Mouse (Mus musculus): ENCODE measurements around the gene Zfp697.
A peak's percentile ranks its signal among the peaks of the same experiment; 100 is the strongest.

The Zfp697 gene

DNA sequence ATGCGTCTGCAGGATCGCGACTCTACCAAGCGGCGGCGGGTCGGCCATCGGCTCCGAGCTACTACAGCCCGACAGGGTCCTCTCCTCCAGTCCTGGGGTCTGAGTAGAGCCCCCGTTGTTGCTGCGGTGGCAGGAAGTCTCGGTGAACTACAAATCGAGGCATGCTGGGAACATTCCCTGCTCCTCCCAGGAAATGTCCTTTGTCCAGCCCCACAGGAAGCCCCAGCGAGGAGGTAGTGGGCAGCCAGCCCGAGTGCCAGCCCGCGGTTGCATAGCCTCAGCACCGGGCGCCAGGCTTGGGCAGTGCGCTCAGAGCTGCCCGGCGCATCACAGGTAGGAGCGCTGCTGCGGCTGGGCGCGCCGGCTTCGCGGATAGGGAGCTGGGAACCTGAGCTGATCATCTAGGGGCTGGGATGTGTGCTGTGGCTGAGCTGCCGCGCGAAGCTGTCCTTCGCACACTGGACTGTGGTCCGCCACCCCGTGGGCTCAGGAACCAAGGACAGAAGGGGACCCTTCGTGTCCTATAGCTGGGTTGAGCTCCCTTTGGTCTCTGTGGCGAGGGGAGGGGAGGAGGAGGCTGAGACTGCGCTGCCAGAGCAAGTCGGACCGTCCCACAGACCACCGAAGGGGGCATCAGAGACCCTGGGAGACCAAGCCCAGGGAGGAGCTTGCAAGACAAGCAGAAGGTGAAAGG is at the start of gene Zfp697:
TSS of gene Zfp697 (plus strand) at position 216 of the 694 bp plus-strand sequence.
- DNase-seq (ENCODE audit: low spot score in 2 of 2) = peak; percentile 59 to 80

DNA sequence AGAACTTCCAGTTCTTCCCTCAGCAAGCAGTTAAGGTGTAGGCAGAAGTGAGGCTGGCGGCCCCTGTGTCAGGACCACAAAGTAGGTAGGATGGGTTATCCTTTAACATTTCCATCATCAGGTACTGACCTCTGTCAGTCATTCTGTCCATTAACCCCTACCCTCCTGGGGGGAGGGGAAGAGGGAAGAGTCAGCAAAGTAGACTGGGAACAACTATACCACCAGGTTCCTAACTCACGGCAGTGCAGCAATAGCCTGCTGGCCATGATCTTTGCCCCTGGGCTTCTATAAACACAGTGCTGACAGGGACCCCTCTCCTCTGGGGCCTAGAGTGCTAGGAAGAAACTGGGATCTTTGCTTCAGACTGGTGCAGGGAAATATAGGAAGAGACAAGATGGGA is 48.3 kb upstream of the Zfp697 start:
- no peak for DNase-seq (ENCODE audit: low spot score in 2 of 2)

DNA sequence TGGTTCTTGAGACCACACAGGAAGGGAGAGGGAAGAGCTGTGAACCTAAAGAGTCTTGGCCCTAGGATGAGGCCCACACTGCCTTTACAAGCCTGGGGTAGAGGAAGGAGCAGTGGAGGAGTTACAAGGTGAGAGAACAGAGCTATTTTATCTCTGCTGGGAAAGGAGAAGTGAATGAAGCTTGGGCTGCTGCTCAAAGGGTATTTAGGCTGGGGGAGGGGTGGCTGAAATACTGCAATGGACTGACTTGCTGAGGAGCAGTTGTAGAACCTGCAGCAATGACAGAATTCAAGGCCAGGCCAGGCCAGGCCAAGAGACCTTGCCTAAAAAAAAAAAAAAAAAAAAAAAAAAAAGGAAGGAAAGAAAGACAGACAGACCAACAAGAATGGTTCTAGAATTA is 46.9 kb upstream of the Zfp697 start:
- DNase-seq (ENCODE audit: low spot score in 2 of 2) = no peak

DNA sequence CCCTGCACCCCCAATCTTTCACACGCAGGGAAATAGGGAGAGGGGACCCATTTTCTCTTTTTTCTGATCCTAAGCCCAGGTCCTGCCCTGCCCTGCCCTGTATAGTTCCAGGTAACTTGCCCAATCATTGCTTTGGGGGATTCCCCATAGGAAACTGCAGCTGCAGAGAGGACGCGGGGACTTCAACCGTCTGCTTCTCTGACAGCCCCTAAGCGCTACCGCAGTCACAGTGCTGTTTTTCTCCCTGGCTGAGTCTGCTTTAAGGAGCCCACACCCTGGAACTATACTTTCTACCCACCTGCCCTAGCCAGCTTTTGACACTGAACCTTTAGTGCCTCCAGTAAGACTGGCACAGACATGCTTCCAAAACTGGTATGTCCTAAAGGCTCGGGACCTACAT is 46.4 kb upstream of the Zfp697 start:
- DNase-seq (ENCODE audit: low spot score in 2 of 2) = no peak

DNA sequence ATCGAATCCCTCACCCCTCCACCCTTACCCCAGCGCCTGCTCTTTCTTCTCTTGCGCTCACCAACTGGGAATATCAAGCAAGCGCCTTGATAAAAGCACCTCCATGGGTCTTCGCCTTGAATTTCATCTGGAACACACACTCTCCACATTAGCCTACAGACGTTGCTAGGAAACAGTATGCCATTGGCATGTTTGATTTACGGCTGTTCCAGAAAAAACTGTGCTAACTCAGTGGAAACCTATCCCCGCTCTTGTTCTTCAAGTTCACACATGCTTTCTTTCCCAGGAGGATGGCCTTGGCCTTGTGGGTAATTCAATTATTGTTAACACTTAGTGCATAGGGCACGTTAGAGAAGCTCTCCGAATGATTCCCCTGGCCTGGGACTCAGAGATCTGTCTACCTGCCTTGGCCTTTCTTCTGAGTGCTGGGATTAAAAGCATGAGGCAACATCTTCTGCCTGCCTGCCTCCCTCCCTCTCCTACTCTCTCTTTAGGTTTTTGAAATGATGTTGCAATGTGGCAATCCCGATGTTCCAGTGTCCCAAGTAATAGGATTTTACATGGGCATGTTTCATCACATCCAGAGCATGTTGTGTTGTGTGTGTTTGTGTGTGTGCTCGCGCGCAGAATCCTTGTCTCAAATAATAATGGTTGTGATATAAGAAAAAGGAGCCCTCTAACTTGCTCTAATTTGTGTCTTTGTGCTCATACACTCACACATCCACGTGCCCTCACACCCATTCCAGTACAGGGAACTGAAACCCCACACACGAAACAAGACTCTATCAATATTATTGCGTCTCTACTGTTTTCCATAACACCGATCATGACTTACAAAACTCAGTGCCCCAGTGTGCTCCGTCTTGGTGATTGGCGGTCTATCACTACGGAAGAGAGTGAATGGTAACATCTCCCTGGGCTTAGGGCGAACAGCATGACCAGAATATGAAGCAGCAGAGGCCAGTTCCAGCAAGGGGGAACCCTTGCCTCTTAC is 45.3 kb upstream of the Zfp697 start:
- no peak for DNase-seq (ENCODE audit: low spot score in 2 of 2)

DNA sequence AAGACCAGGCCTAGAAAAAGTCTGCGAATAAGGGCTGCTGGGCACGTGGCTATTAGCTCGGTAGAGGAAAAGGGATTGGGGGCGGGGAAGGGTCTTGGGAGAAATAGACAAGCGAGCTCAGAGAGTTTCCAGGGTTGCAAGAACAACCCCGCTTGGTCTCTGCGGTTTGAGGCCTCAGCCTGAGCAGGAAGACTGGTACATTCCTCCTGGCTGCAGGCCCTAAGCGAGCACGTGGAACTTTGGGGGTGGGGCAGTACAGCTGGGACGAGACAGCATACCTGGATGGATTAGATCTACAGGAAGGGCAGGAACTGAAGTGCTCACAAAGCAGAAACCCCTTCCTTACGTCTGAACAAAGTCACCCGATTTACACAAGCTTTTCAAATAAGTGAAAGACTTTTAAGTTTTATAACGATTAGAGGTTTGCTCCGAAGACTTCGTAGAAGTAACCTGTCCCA is 43.6 kb upstream of the Zfp697 start:
- peak; percentile 20 to 48 for DNase-seq (ENCODE audit: low spot score in 2 of 2)

DNA sequence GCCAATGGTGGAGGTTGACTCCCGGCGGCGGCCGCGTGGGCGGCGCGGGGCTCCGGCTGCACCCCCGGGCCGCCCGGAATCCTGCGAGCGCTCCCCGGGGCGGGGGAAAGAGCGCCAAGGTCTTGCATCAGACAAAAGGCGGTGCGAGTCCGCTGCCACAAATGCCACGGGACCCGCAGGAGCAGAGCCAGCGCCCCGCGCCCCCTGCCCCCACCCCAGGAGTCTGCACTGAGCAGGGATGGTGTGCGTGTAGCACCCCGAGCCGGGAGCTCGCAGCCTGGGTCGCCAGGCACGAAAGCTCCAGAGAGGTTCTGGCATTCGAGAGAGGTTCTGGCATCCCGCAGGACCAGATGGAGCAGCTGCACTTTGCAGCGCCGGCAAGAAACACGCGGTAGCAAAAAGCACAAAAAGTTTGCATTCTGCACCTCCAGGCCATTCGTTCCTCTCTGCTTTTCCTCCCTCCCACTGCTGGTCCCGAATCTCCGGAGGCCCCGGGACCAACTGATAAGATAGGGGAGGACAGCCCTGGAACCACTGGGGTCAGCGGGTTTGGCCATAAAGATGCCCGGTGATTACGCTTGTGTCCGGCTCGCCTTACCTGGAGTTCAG is 43.1 kb upstream of the Zfp697 start:
- peak; percentile 31 to 34 for DNase-seq (ENCODE audit: low spot score in 2 of 2)

DNA sequence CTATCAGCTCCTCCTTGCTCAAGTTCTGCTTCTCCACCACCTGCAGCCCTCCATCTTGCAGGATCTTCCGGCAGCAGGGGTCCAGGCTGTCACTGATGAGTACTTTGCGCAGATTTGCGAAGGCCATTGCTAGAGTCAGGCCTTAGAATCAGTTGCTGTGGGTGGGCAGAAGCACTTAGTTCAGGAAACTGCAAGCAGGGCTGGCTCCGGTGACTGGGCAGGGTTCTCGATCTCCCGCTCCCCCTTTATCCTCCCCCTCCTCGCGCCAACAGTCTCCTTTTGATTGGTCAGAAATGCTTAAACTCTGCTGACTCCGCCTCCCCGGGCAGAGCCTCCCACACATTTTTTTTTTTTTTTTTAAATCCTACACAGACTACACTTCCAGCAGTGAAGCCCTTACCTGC is 42.6 kb upstream of the Zfp697 start, which contains the start of gene Phgdh:
TSS of gene Phgdh (minus strand) at position 285 of the 404 bp plus-strand sequence.
- DNase-seq (ENCODE audit: low spot score in 2 of 2) = peak; percentile 38 to 57

DNA sequence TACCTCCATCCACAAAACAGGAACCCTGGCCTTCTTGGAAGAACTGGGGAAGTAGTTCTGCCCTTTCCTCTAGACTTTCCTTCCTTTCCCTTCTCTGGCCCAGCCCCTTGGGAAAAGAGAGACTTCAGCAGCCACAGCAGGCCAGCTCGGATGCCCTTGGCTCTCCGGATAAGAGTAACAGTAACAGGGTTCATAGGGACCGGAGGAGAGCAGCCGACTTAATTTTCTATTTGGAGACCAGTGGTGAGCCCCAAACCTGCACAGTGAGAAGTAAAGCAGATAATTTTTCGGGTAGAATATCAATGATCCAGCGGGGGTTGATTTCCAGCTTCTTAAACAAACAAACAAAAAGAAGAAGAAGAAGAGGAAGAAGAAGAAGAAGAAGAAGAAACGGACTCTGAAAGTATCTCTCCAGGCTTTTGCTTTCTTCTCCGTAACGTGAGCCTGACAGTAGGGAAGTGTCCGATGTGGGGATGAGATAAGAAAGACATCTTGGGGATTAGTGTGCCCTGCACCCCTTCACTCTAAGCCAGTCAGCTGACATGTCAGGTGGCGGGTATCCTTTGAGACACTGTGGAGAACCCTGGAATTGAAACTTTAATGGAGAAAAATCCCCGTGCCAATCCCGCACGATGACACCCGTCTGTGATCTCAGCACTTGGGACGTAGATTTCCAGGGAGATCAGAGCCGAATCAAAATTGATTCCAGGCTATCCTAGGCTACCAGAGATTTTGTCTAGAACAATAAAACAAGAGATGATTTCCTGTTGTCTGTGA is 41.3 kb upstream of the Zfp697 start:
- no peak for DNase-seq (ENCODE audit: low spot score in 2 of 2)

DNA sequence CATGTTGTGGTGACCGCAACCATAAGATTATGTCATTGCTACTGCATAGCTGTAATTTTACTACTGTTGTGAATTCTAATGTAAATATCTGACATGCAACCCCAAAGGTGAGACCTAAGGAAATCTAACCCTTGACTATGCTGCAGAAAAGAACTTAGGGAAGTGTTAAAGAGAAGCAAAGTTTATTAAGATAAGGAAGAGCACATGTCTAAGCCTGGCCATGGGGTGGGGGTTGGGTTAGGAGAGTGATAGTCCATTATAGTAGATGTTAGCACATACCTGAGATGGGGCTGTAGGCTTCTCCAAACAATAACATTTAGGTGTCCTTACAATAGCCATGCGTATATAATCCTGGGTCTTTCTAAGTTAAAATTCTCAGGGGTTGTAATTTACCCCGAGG is 39.0 kb upstream of the Zfp697 start:
- no peak for DNase-seq (ENCODE audit: low spot score in 2 of 2)

DNA sequence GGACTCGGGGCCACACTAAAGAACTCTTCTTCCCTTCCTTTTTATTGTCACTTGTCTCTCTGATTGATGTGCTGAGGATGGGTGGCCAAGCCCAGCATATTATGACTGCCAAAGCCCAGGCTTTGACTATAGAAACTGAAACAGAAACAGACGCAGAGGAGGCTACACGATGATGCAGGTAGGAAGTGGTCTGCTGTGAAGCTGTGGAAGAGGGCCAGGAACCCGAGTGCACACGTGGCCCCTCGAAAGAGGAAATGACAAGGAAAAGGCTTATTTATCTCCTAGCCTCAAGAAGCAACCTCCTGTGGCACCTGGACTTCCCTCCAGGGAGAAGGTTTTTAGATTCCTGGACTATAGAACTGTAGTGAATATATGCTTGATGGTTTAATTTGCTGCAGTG is 34.2 kb upstream of the Zfp697 start:
- DNase-seq (ENCODE audit: low spot score in 2 of 2) = no peak

DNA sequence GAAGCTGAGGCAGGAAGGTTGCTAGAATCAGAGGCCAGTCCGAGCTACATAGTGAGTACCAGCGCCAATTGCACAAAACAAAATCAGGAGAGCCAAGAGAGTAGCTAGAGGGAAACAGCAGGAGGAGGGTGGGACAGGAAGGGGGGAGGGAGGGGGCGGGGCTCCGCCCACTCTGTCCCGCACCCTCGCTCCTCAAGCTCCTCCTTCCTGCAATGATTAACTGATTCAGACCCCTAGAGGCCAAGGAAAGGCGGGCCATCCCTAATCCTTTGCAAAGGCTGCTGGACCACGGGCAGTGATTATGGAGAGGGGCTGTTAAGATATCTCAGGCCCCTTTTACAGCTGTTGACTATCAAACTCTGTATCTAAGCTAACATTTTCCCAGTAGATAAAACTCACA is 33.6 kb upstream of the Zfp697 start:
- no peak for DNase-seq (ENCODE audit: low spot score in 2 of 2)

DNA sequence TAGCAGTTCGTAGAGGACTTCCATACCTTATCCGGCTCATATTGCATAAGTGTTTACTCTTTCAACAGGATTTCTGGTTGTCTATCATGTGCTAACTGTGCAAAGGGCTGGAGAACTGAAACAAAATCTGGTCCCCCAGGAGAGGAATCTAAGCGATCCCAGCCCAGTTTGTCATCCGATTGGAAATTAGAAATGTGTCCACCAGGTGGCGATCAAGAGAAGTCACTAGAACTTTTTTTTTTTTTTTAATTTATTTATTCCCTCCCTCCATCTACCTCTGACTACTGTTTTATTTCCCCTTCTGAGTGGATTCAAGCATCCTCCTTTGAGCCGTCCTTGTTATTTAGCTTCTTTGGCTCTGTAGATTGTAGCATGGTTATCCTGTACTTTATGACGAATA is 28.4 kb upstream of the Zfp697 start:
- DNase-seq (ENCODE audit: low spot score in 2 of 2) = peak in 1 of 2 experiments; percentile 60

DNA sequence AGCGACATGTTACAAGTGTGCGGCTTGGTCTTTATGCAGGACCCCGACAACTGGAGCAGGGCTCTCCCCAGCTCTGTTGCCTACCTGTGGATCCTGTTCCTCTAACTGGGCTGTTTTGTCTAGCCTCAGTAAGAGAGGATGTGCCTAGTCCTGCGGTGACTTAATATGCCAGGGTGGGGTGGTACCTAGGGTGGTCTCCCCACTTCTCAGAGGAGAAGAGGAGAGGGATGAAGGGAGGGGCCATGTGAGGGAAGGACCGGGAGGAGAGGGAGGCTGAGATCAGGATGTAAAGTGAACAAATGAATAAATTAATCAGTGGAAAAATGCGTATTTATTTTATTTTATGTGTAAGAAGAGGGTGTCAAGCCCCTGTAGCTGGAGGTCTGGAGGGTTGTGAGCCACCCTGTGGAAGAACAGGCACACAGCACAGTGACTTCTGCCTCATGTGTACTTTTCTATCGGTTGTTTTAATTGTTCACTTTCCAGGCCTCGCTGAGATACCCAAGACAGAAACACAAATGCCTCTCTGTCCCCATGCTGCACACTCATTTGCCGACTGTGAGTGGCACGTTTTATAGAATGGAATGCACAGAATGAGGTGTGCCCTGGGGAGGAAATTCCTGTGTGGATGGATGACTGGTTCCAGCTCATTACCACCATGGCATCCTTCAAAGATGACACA is 26.8 kb upstream of the Zfp697 start:
- no peak for DNase-seq (ENCODE audit: low spot score in 2 of 2)

DNA sequence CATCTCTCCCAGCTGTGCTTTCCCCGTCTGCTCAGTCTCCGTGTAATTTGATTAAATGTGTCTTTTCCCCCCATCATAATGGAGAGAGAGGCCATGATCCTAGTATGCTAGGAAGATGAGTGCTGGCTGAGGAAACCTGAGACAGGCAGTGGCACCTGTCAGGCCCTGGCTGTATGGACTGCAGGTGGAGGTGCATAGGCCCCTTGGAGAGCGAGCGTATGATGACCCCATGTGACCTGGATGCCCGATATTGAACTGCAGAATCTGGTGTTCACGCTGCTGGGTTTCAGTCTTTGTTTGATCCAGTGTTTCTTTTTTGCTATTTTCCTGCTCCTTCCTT is 26.3 kb upstream of the Zfp697 start:
- no peak for DNase-seq (ENCODE audit: low spot score in 2 of 2)

DNA sequence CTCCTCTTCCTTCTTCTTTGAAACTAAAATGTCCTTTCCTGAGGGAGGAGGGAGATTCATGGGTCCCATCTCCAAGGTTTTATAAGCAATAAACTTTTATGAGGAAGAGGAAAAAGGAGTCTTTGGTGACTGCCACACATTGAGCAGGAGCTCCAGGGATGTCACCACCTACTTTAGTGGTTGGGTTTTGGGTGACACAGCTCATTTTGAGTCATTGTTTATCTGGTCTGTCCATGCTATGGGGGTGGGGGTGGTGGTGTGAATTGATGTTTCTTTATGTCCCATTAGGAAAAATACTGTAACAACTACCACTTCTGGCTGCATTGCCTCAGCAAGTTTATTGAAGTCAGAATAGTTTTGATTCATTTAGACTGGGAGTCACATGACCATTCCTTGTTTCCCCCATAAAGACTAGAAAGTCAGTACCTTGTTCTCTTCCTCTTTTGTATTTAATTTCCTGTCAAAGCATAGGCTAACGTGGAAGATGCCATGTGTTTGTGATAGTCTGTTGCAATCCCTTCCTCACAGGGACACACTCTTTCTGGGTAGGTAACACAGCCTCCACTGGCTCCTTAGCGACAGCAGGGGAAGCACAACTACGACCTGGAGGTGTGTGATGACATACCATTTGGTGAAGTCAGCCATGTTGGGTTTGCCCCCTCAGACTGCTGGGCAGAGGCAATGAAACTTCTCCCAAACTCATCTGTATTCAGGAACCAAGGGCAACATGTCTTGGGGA is 25.5 kb upstream of the Zfp697 start:
- no peak for DNase-seq (ENCODE audit: low spot score in 2 of 2)

DNA sequence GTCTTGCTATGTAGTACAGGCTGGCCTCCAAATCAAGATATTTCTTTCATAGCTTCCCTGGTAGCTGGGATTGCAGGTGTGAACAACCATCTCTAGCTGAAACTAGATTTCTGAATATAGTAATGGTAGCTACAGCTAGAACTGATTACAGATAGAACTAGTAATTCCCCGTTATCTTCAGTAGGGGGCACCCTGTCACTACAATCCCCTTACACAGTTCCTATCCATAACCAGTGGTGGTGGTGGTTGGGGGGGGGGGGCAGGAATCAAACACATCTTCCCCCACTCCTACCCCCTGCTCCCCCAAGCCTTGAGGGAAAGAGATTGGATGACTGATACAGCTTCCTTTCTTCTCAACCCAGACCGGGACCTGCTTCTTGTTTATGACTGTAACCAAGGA is 19.5 kb upstream of the Zfp697 start:
- DNase-seq (ENCODE audit: low spot score in 2 of 2) = no peak

DNA sequence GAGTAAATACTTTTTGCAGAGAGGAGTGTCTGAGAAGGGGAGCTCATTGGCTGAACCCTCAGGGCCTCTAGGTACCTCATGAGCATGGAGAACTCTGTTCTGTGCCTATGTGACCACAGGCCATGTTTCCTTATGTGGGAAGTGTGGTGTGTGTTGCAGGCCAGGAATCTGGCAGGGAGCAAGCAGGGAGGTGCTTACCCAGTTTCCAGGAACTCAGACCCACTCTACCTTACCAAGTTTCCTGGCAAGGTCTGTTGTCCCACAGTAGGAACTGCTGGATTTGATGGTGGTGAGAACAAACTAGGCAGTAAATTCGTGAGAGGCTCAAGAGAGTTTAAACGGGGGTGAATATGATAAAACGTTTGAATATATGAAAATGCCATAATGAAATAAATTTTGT is 16.2 kb upstream of the Zfp697 start:
- no peak for DNase-seq (ENCODE audit: low spot score in 2 of 2)

DNA sequence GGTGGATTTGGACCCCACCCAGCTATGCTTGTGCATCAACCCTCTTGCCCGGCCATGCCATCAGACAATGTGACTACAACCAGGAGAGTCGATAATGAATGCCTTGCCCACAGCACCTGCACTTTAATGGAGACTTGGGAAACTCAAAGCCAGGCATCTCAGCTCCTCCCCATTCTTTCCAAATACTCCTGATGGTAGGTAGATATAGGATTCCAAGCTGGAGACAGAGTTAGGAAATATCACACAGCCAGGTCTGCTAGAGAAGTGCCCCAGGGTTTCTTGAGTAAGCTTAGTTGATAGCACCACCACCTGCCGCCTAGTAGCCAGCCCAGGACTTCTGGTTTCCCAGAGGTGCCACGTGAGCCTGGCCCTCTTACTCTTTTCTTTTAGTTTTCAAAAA is 15.4 kb upstream of the Zfp697 start:
- DNase-seq (ENCODE audit: low spot score in 2 of 2) = no peak

DNA sequence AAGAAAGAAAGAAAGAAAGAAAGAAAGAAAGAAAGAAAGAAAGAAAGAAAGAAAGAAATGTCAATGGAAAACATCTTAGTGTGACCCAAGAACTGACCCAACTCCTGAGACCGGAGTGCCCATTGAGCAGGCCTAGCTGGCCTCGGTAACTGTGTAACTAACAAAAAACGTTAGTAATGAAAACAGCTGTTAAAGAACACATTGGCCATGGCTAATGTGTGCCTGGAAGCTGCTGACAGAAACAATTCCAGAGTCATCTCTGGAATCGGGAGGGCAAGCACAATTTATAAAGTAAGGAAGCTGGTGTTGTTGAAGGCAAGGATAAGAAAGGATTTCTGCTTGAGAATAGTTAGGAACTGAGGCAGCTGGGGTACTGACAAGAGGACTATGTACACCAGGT is 14.0 kb upstream of the Zfp697 start:
- DNase-seq (ENCODE audit: low spot score in 2 of 2) = no peak

Measured in frontal cortex, postnatal 10 days (tissue).